Mouse (Mus musculus): ENCODE results near the gene Dusp1.

GRCm38 (mm10) chr17:26501826-26502225 lies 60.1 kb downstream of the Dusp1 start:
- TF ChIP-seq CTCF (IDR thresholded peaks at IDR 0.05; ENCODE audit: extremely low read depth, insufficient read length, insufficient replicate concordance, low read depth, low read length) (no peak), POLR2A (IDR thresholded peaks at IDR 0.05; ENCODE audit: low read depth, low read length) (no peak)

Data from small intestine, adult 2 months (tissue).